Mouse (Mus musculus) lung, adult 2 months (tissue): ENCODE measurements around the gene Mcm10.

Source experiments
- CTCF ChIP-seq: fragments of 200-500 bp; IDR thresholded peaks from 2 replicates; pipeline ENCODE4 v1.5.1; 2011; ENCODE audit warnings: mild to moderate bottlenecking, low read length, control low read depth; ENCODE audit not compliant: insufficient read depth
- POLR2A ChIP-seq: fragments of 200-500 bp; IDR thresholded peaks from 2 replicates; pipeline ENCODE4 v1.6.1; 2011; ENCODE audit warnings: low read depth, mild to moderate bottlenecking, control low read depth, low read length, borderline replicate concordance; ENCODE audit errors: extremely low read depth

- TF ChIP-seq CTCF = no peak
- no peak for TF ChIP-seq POLR2A
These were observed 18.6 kb upstream of the Mcm10 start for GRCm38 (mm10) chr2:5031215-5031614.
